Mouse (Mus musculus) R1 (cell line): ENCODE measurements around the gene Ddn.
A peak's percentile ranks its signal among the peaks of the same experiment; 100 is the strongest.
"Not testable (repeated sequence)": the region's sequence is repeated elsewhere in the genome, so short reads cannot be mapped to it uniquely, and the experiment has no call there.

ENCODE experiments used
- DNase-seq: peaks from one replicate; pipeline ENCODE4 v3.0.0-alpha.2; 2018; ENCODE audit warnings: low read depth, low spot score

Gene Ddn

DNA sequence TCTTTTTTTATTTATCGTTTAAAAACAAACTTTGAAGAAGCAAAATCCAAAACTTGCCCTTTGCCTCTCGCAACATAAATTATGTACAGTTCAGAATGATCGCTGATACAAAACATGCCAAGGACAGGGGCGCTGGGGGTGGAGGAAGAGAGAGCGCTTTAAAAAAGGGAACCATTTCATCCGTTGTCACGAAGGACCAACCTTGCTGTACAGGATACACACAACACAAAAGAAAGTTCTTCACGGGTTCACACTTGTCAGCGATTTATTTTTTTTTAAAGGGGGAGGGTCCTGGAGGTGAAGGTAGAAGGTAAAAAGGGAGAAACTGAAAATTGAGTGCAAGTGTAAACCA is 22.4 kb upstream of the Ddn start:
- DNase-seq = no peak

- DNase-seq = peak; percentile 96
These were observed 21.7 kb upstream of the Ddn start, which contains the start of gene Prkag1 for GRCm38 (mm10) chr15:98830736-98831683. TSS of gene Prkag1 (minus strand) at chr15:98831521.

DNA sequence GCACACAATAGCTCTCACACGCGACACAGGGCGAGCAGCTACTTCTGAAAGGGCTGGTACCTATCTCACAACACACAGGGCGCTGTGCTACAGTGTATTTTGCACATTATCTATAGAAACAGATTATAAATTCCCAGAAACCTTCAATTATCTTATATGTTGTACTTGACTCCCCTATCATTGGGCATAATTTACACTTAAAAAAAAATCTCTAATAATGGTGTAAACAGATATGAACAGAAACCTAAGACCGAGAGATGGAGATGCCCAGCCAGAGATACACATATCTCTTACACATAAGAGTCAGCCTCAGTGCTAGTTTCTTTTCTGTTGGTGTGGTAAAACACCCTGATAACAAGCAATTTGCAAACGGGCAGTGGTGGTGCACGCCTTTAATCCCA is 18.3 kb upstream of the Ddn start:
- DNase-seq = no peak

- peak; percentile 50 for DNase-seq
These were observed 14.1 kb upstream of the Ddn start for GRCm38 (mm10) chr15:98823434-98823833.

DNA sequence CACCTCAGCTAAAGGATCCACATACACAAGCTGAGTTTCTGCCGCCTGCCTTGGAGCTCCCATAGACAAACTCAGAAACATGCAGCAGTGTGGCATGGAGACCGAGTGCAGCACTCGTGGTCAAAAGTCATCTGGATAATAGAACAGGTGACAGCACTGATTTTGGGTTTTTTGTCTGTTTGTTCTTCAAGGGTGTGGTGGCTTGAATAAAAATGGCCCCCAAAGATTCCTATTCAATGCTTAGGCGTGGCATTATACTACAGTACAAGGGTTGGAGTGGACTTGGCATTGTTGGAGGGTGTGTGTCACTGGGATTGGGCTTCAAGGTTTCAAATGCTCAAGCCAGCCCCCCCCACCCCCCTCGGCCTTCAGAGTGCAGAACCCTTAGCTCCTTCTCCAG is 12.9 kb upstream of the Ddn start:
- DNase-seq = peak; percentile 64

DNA sequence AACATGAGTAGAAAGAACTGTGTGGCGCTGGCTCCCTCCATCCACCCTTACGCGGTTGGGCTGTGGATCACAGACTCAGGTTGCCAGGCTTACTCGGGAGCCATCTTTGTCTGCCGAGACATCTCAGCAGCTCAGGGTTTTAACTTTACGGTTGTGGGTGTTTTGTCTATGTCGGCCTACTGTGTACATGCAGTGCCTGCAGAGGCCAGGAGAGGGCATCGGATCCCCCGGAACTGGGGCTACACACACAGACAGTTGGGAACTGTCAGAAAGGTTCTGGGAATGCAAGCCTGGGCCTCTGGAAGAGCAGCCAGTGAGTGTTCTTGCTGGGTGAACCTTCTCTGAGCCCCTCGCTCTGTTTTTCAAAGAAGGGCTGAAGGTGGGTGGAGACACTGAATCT is 12.1 kb upstream of the Ddn start:
- DNase-seq = peak; percentile 89

GRCm38 (mm10) chr15:98820937-98821336 is 11.6 kb upstream of the Ddn start:
- DNase-seq = no peak

- DNase-seq = no peak
These were observed 8.9 kb upstream of the Ddn start for GRCm38 (mm10) chr15:98818171-98818570.

DNA sequence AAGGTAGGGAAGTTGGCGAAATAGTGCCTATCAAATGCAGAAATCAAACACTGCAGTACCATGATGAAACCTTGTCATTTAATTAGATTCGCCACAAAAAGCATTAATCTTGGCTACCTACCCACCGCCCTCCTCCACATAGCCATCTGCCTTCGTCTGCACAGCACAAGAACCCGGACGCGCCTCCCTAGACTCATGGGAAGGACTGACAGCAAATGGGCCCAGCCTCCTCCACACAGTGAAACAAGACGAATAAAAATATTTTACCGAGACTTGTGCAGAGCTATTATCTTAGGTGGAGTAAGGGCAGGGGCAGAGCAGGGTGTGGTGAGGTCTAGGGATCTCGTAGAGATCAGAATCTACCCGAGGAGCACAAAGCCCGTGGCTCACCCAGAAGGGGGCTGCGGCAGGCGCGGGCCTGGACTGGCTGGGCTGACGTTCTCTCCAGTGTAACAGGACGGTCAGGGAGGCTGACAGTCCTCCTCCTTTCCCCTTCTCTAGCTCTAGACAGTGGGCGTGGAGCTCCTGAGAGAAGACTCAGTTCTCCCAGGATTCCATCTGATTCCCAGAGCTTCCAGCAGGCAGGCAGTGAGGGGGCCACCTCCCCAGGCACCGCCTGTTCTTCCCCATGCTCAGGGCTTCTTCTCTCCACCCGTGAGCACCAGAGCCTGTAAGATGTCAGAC is 3.6 kb upstream of the Ddn start:
- DNase-seq = no peak

DNA sequence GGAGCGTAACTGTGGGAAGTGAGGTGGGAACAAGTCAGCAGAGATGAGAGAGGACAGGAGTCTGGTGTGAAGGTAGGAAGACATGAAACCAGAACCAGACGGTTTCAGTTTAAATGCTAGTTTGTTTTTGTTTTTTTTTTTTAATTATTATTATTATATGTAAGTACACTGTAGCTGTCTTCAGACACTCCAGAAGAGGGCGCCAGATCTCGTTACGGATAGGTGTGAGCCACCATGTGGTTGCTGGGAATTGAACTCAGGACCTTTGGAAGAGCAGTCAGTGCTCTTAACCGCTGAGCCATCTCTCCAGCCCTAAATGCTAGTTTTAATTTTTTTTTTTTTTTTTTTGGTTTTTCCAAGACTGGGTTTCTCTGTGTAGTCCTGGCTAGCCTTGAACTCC is 922 bp upstream of the Ddn start:
- not testable (repeated sequence) for DNase-seq

DNA sequence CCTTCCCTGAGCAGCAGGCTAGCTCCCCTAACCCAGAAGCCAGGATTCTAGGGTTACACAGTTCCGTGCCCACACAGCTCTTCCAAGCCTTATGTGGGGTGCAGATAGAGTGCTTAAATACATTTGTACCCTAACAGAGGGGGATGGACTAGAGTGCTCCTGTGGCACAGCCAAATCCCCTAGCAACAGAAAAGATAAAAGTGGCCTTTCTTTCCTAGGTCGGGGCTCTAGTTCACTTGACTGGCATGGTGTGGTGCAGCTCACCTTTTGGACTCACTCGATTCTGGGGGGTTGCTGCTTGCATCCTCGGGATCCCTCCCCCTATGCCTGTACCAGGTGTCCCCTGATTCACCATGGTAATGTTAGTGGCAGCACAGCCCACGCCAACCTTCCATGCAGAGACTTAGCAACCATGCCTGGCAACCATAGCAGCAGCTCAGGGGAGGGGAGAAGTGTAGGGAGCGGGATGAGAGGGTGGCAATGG is 597 bp downstream of the Ddn start:
- DNase-seq = no peak

GRCm38 (mm10) chr15:98807895-98808650 is 1.2 kb downstream of the Ddn start:
- peak; percentile 40 for DNase-seq

GRCm38 (mm10) chr15:98806809-98807770 is 2.2 kb downstream of the Ddn start:
- peak; percentile 66 for DNase-seq

- DNase-seq = peak; percentile 47
These were observed 3.0 kb downstream of the Ddn start for GRCm38 (mm10) chr15:98806071-98806808.

- DNase-seq = peak; percentile 82
These were observed 3.8 kb downstream of the Ddn start for GRCm38 (mm10) chr15:98805324-98806040.

GRCm38 (mm10) chr15:98804054-98804453 is 5.2 kb downstream of the Ddn start:
- peak; percentile 75 for DNase-seq

- no peak for DNase-seq
These were observed 6.4 kb downstream of the Ddn start for GRCm38 (mm10) chr15:98802926-98803325.

- peak; percentile 81 for DNase-seq
These were observed 9.9 kb downstream of the Ddn start for GRCm38 (mm10) chr15:98799396-98799795.

DNA sequence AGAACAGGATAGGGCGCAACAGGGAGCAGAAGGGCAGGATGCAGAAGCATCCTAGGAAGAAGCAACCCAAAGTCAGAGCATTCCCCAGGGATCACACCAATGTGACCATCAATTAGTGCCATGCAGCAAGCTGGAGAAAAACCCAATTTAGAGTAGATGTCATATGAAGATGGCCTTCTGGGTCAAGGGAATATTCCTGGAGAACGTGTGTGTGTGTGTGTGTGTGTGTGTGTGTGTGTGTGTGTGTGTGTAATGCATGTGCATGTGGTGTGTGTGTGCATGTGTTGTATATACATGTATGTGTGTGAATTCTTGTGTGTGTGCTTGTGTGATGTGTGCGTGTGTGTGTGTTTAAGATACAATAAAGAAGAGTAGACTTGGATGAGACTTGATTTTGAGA is 10.4 kb downstream of the Ddn start:
- no peak for DNase-seq
